ENCODE assay signal across 21 mouse cellular contexts in the genomic region with DNA sequence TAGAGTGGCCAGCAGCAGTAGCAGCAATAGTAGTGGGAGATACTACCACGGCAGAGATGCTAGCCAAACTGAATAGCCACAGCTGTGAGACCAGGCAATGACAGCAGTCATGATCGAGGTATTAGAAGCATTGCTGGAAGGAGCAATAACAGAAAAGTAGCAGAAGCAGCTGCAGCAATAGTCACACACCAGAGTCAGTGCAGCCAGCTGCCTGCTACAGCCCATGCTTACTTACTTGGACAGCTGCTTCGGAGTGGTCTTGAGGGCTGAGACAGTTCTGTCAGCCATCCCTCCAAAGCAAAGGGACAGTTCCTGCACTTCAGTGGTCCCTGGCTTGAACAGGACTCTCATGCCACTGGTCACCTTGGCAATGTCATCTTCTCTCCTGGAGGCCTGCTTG. TPM values are rescaled to one million over a fixed set of nuclear protein-coding genes. Genes with fewer than 3 reads are reported as not detected.
DNase-seq lines count a peak whose midpoint lies in the region; ATAC-seq lines count a peak whose summit lies in the region.
"Had no signal": no experiment of that assay in that cellular context is flagged by ENCODE, and none has a peak within 500 bp of the region (broad histone marks: within the 10 kb centered on the region; RNA-seq: fewer than 3 reads in every experiment).

No protein-coding gene starts in this region.

- no peaks in the 10 kb centered on the region for H3K36me3 ChIP-seq in embryonic facial prominence, embryonic 14.5 days (ENCODE audit: control insufficient read depth, insufficient read depth, low read length)
- no peaks in the 10 kb centered on the region for H3K36me3 ChIP-seq in embryonic facial prominence, embryonic 10.5 days (replicated peaks)
- no peaks in the 10 kb centered on the region for H3K36me3 ChIP-seq in limb, embryonic 13.5 days
- H3K36me3 ChIP-seq in limb, embryonic 10.5 days, result no peaks in the 10 kb centered on the region
- H3K36me3 ChIP-seq: embryonic facial prominence, embryonic 13.5 days; forebrain, embryonic 12.5 days; G1E had no signal

- peak; percentile 32 for DNase-seq in embryonic facial prominence, embryonic 14.5 days (ENCODE audit: low spot score)
- no peak for DNase-seq in embryonic facial prominence, embryonic 10.5 days (ENCODE audit: low spot score)
- DNase-seq in limb, embryonic 10.5 days (ENCODE audit: low spot score), result no peak
- DNase-seq: adrenal gland, adult 8-10 months; adrenal gland, postnatal 14 days; adrenal gland, postnatal 36 days; B cell, adult 2 months; cerebellum, adult 11-12 months; cerebellum, adult 2 months; cerebellum, adult 9-10 months; cerebellum, postnatal 10 days; cerebellum, postnatal 25 days had no signal

- no peaks in the 10 kb centered on the region for H3K4me1 ChIP-seq in embryonic facial prominence, embryonic 14.5 days (ENCODE audit: control insufficient read depth, insufficient read depth, low read length)
- no peaks in the 10 kb centered on the region for H3K4me1 ChIP-seq in embryonic facial prominence, embryonic 10.5 days
- H3K4me1 ChIP-seq in limb, embryonic 13.5 days, result peaks cover 7% of the 10 kb centered on the region
- peaks cover 5% of the 10 kb centered on the region; the same call in 1 of the 2 replicates for H3K4me1 ChIP-seq in limb, embryonic 10.5 days
- H3K4me1 ChIP-seq: embryonic facial prominence, embryonic 13.5 days had no signal

- no peak overlapping the region for H3K27ac ChIP-seq in embryonic facial prominence, embryonic 14.5 days (replicated peaks; ENCODE audit: low read depth, low read length)
- H3K27ac ChIP-seq in embryonic facial prominence, embryonic 10.5 days (replicated peaks), result no peak overlapping the region
- H3K27ac ChIP-seq in limb, embryonic 13.5 days, result no peak overlapping the region
- H3K27ac ChIP-seq in limb, embryonic 10.5 days, result no peak overlapping the region
- H3K27ac ChIP-seq: embryonic facial prominence, embryonic 13.5 days; forebrain, embryonic 12.5 days had no signal

- no peak overlapping the region for H3K4me2 ChIP-seq in embryonic facial prominence, embryonic 14.5 days (ENCODE audit: low read depth, low read length)
- H3K4me2 ChIP-seq in limb, embryonic 13.5 days (replicated peaks), result no peak overlapping the region
- H3K4me2 ChIP-seq: embryonic facial prominence, embryonic 13.5 days; forebrain, embryonic 12.5 days had no signal

- H3K4me3 ChIP-seq in embryonic facial prominence, embryonic 14.5 days (ENCODE audit: low read depth, low read length), result no peak overlapping the region
- no peak overlapping the region for H3K4me3 ChIP-seq in embryonic facial prominence, embryonic 10.5 days
- no peak overlapping the region for H3K4me3 ChIP-seq in limb, embryonic 13.5 days
- H3K4me3 ChIP-seq in limb, embryonic 10.5 days, result no peak overlapping the region
- H3K4me3 ChIP-seq: embryonic facial prominence, embryonic 13.5 days; forebrain, embryonic 12.5 days had no signal

- no peaks in the 10 kb centered on the region for H3K27me3 ChIP-seq in embryonic facial prominence, embryonic 14.5 days (replicated peaks; ENCODE audit: control insufficient read depth, insufficient read depth, low read length)
- no peaks in the 10 kb centered on the region for H3K27me3 ChIP-seq in embryonic facial prominence, embryonic 10.5 days (replicated peaks; ENCODE audit: low read depth, poor library complexity, severe bottlenecking)
- H3K27me3 ChIP-seq in limb, embryonic 13.5 days, result 0 out of 2 replicates have a peak, but pooled peaks cover 4% of the 10 kb centered on the region
- H3K27me3 ChIP-seq in limb, embryonic 10.5 days (ENCODE audit: low read depth, poor library complexity, severe bottlenecking), result no peaks in the 10 kb centered on the region
- H3K27me3 ChIP-seq: CH12.LX; embryonic facial prominence, embryonic 13.5 days; forebrain, embryonic 12.5 days; Patski had no signal

- 0 out of 2 replicates have a peak, but pooled peaks have one; percentile 41 for ATAC-seq in embryonic facial prominence, embryonic 14.5 days (ENCODE audit: low read depth)
- ATAC-seq in limb, embryonic 13.5 days (ENCODE audit: low FRiP score, low read depth), result peak; percentile 64
- ATAC-seq in monocyte, adult 5-6 weeks (replicated peaks; ENCODE audit: insufficient number of reproducible peaks, low FRiP score, low TSS enrichment, poor library complexity, severe bottlenecking), result no peak
- ATAC-seq: forebrain, embryonic 14.5 days; forebrain, embryonic 16.5 days; Patski had no signal

- H3K9ac ChIP-seq in embryonic facial prominence, embryonic 14.5 days (ENCODE audit: low read depth, low read length), result no peak overlapping the region
- H3K9ac ChIP-seq in limb, embryonic 13.5 days, result no peak overlapping the region
- H3K9ac ChIP-seq: embryonic facial prominence, embryonic 13.5 days; forebrain, embryonic 12.5 days had no signal

- H3K9me3 ChIP-seq in embryonic facial prominence, embryonic 14.5 days (ENCODE audit: control insufficient read depth, low read length), result no peaks in the 10 kb centered on the region
- no peaks in the 10 kb centered on the region for H3K9me3 ChIP-seq in embryonic facial prominence, embryonic 10.5 days
- H3K9me3 ChIP-seq in limb, embryonic 13.5 days, result no peaks in the 10 kb centered on the region
- H3K9me3 ChIP-seq in limb, embryonic 10.5 days (replicated peaks), result no peaks in the 10 kb centered on the region
- H3K9me3 ChIP-seq: embryonic facial prominence, embryonic 13.5 days; forebrain, embryonic 12.5 days had no signal

- 85% methylated on average over 3 of the region's 3 CpGs for WGBS in embryonic facial prominence, embryonic 14.5 days
- WGBS in embryonic facial prominence, embryonic 10.5 days, result 87% methylated on average over 3 of the region's 3 CpGs
- WGBS in limb, embryonic 13.5 days, result 77% methylated on average over 3 of the region's 3 CpGs
- 87% methylated on average over 3 of the region's 3 CpGs for WGBS in limb, embryonic 10.5 days

RNA-seq across cellular contexts. Expression of gene Xdh, which starts 31.9 kb away (rescaled TPM):
- 2.5 TPM in 2 replicates for polyA plus RNA-seq in embryonic facial prominence, embryonic 14.5 days (2014; fragmentation: Nextera tagmentation; extraction: Ambion mirVana)
- polyA plus RNA-seq in embryonic facial prominence, embryonic 10.5 days (2016; fragmentation: Nextera tagmentation; extraction: Ambion mirVana), result 0.06 and 0.26 TPM in 2 replicates
- polyA plus RNA-seq in limb, embryonic 13.5 days (2015; fragmentation: Nextera tagmentation; extraction: Ambion mirVana), result 0.62 and 1.4 TPM in 2 replicates
- polyA plus RNA-seq in limb, embryonic 10.5 days (2016; fragmentation: Nextera tagmentation; extraction: Ambion mirVana), result 0.21 and 0.36 TPM in 2 replicates
- 292 to 373 TPM (median 293 TPM) in 3 replicates for total RNA-seq in monocyte, adult 5-6 weeks (2017)
- polyA plus RNA-seq: G1E had no signal
